Mouse (Mus musculus) cortical plate, adult 2 months (tissue): ENCODE measurements around the gene Osbpl10. TPM values are rescaled to one million over a fixed set of nuclear protein-coding genes. Genes with fewer than 3 reads are reported as not detected.

Experiments
- H3K27ac ChIP-seq: fragments of 200-500 bp; 2 replicates; pipeline ENCODE4 v1.5.1; 2012; ENCODE audit warnings: low read length, control low read depth, inconsistent platforms; ENCODE audit not compliant: insufficient read depth
- H3K4me1 ChIP-seq: fragments of 200-500 bp; 2 replicates; pipeline ENCODE4 v1.6.1; 2011; ENCODE audit warnings: low read length; ENCODE audit not compliant: control insufficient read depth, insufficient read depth
- H3K4me3 ChIP-seq: fragments of 200-500 bp; 2 replicates; pipeline ENCODE4 v1.5.1; 2011; ENCODE audit warnings: mild to moderate bottlenecking, low read length, control low read depth; ENCODE audit not compliant: insufficient read depth
- CTCF ChIP-seq: fragments of 200-500 bp; IDR thresholded peaks from 2 replicates; pipeline ENCODE4 v1.5.1; 2011; ENCODE audit warnings: mild to moderate bottlenecking, control low read depth, low read length; ENCODE audit not compliant: insufficient read depth; ENCODE audit errors: extremely low read depth
- POLR2A ChIP-seq: fragments of 200-500 bp; IDR thresholded peaks from 2 replicates; pipeline ENCODE4 v1.6.1; 2011; ENCODE audit warnings: mild to moderate bottlenecking, low read length, control low read depth; ENCODE audit not compliant: insufficient read depth; ENCODE audit errors: extremely low read depth
- polyA plus RNA-seq: library from polyadenylated mRNA; depleted of rRNA; stranded (reverse); fragments of >200 nt; gene quantifications from 2 replicates; pipeline ENCODE4 v1.2.3, GENCODE M21; 2012; rRNA removed

Gene Osbpl10
- 21.1 and 21.2 TPM in 2 replicates for polyA plus RNA-seq

GRCm38 (mm10) chr9:114978281-114979111 lies at the start of gene Osbpl10:
Gene Osbpl10, plus strand, starts transcription at chr9:114978569.
- peaks cover 4% of the 10 kb centered on the region; the same call in 1 of the 2 replicates for H3K4me1 ChIP-seq

GRCm38 (mm10) chr9:114930464-114931090 lies 47.8 kb upstream of the Osbpl10 start:
- Histone ChIP-seq H3K27ac (no peak overlapping the region), H3K4me1 (peaks cover 2% of the 10 kb centered on the region; the same call in 1 of the 2 replicates), H3K4me3 (no peak overlapping the region)
- no peak for TF ChIP-seq CTCF
- TF ChIP-seq POLR2A = no peak

More at GRCm38 (mm10) chr9:114978281-114979111, at the start of gene Osbpl10:
- 0 out of 2 replicates have a peak, but pooled peaks have one; percentile 41 for TF ChIP-seq POLR2A
- TF ChIP-seq CTCF = no peak
- peak within 1 kb of the TSS; percentile 94 for H3K27ac ChIP-seq
- peak within 1 kb of the TSS; percentile 82 for H3K4me3 ChIP-seq

- Histone ChIP-seq H3K4me1 (peaks cover 3% of the 10 kb centered on the region; the same call in 1 of the 2 replicates), H3K4me3 (peak overlapping the region; percentile 93), H3K27ac (no peak overlapping the region)
- TF ChIP-seq CTCF (no peak), POLR2A (no peak)
Measured at GRCm38 (mm10) chr9:114932607-114933006, 45.8 kb upstream of the Osbpl10 start.

- H3K4me3 ChIP-seq = peak overlapping the region; percentile 93
Measured at GRCm38 (mm10) chr9:114933037-114933722, 45.2 kb upstream of the Osbpl10 start.

GRCm38 (mm10) chr9:114933723-114934171 lies 44.6 kb upstream of the Osbpl10 start, which contains the start of gene Gpd1l:
Gene Gpd1l, minus strand, starts transcription at chr9:114933987.
- H3K27ac ChIP-seq = peak within 1 kb of the TSS; percentile 86
- TF ChIP-seq CTCF = no peak
- TF ChIP-seq POLR2A = peak; percentile 59; the same call in 1 of the 2 replicates
- peaks cover 3% of the 10 kb centered on the region; the same call in 1 of the 2 replicates for H3K4me1 ChIP-seq
- peak within 1 kb of the TSS; percentile 93 for H3K4me3 ChIP-seq

More at GRCm38 (mm10) chr9:114933037-114933722, 45.2 kb upstream of the Osbpl10 start:
- TF ChIP-seq CTCF (no peak), POLR2A (no peak)
- H3K4me1 ChIP-seq = peaks cover 3% of the 10 kb centered on the region; the same call in 1 of the 2 replicates
- peak overlapping the region; percentile 86 for H3K27ac ChIP-seq

DNA sequence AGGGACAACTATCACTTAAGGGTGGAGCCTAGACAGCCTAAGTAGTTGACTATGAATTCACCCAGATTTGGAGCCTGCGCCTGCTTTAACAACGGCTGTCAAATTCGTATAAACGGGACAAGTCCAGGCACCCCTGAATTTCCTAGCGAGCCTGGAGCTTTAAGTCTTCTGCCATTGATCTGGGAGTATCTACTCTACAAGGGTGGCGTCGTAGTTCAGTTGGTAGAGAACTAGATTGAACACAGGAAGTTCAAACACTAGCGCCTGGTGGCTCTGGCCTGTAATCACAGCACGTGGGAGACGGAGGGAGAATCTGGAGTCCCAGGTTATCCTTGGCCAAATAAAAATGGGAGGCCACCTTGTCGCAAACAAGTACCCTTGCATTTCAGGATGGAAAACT lies 44.1 kb upstream of the Osbpl10 start:
- Histone ChIP-seq H3K4me3 (peak overlapping the region; percentile 93; the same call in 1 of the 2 replicates), H3K27ac (no peak overlapping the region), H3K4me1 (peaks cover 3% of the 10 kb centered on the region; the same call in 1 of the 2 replicates)
- no peak for TF ChIP-seq POLR2A
- no peak for TF ChIP-seq CTCF

DNA sequence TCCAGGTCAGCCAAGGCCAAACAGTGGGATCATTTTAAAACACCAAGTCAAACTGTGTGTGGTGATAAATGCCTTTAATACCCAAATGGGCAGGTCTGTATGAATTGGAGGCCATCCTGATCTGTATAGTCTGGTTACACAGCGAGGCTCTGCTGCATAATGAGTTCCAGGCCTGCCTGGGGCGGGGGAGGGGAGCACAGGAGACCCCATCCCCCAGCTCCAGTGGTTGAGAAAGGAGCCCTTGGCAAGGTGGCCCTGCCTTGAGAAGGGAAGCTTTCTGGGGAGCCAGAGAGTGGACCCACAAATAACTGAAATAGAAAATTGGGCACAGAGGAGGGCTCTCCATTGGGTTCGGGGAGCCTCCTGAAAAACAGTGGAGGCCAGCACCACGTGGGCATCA lies 43.0 kb upstream of the Osbpl10 start:
- Histone ChIP-seq H3K27ac (no peak overlapping the region), H3K4me1 (peaks cover 3% of the 10 kb centered on the region; the same call in 1 of the 2 replicates), H3K4me3 (no peak overlapping the region)
- no peak for TF ChIP-seq CTCF
- TF ChIP-seq POLR2A = no peak

GRCm38 (mm10) chr9:114936687-114937086 lies 41.7 kb upstream of the Osbpl10 start:
- Histone ChIP-seq H3K27ac (no peak overlapping the region), H3K4me3 (no peak overlapping the region), H3K4me1 (peaks cover 3% of the 10 kb centered on the region; the same call in 1 of the 2 replicates)
- no peak for TF ChIP-seq POLR2A

DNA sequence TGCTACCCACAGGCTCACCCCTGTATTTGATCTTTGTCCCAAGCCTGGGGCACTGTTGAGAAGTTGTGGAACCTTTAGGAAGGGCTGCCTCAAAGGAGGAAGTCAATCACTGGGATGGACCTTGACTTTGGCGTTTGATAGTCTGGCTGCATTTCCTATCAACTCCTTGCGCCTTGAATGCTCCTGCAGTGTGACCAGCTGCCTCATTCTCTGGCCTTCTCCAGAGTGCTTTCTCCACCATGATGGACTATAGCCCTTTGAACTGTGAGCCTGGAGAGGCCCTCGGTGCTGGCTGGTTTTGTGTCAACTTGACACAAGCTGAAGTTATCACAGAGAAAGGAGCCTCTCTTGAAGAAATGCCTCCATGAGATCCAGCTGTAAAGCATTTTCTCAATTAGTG lies 33.7 kb upstream of the Osbpl10 start:
- TF ChIP-seq CTCF (no peak), POLR2A (no peak)
- Histone ChIP-seq H3K4me3 (no peak overlapping the region), H3K4me1 (no peaks in the 10 kb centered on the region; the same call in 1 of the 2 replicates), H3K27ac (no peak overlapping the region)
